Mouse (Mus musculus) spleen, adult 18-20 months (tissue): ENCODE data around the gene Cfap161.

Experiments
- DNase-seq, 2 experiments: peaks; one replicate each; pipeline ENCODE4 v3.0.0; 2022; ENCODE audit warnings: mixed read lengths in 2 of 2

The Cfap161 gene

GRCm38 (mm10) chr7:83738623-83739462 is 55.8 kb downstream of the Cfap161 start:
- no peak for DNase-seq

- no peak for DNase-seq
Observed at GRCm38 (mm10) chr7:83737914-83738490, 56.7 kb downstream of the Cfap161 start.

GRCm38 (mm10) chr7:83736341-83737115 is 58.2 kb downstream of the Cfap161 start:
- no peak for DNase-seq

GRCm38 (mm10) chr7:83735108-83735781 is 59.4 kb downstream of the Cfap161 start:
- no peak for DNase-seq

- DNase-seq = no peak
Observed at GRCm38 (mm10) chr7:83734671-83735082, 60.0 kb downstream of the Cfap161 start.

GRCm38 (mm10) chr7:83734246-83734645 is 60.4 kb downstream of the Cfap161 start:
- DNase-seq = no peak

GRCm38 (mm10) chr7:83732781-83733180 is 61.9 kb downstream of the Cfap161 start:
- no peak for DNase-seq

- DNase-seq = no peak
Observed at GRCm38 (mm10) chr7:83731961-83732666, 62.6 kb downstream of the Cfap161 start.

- no peak for DNase-seq
Observed at GRCm38 (mm10) chr7:83731297-83731696, 63.4 kb downstream of the Cfap161 start.

GRCm38 (mm10) chr7:83726936-83727632 is 67.6 kb downstream of the Cfap161 start:
- no peak for DNase-seq

- DNase-seq = no peak
Observed at GRCm38 (mm10) chr7:83725801-83726200, 68.9 kb downstream of the Cfap161 start.

GRCm38 (mm10) chr7:83724541-83724940 is 70.1 kb downstream of the Cfap161 start:
- DNase-seq = no peak
